Mouse (Mus musculus) testis, adult 2 months (tissue): ENCODE measurements at regions not wholly inside any gene's neighbourhood (a gene's known extent, or its start where the extent isn't known, plus 50 kb on each side); places are given as distances from the start of the nearest gene placed in this dataset.

Experiments used
- CTCF ChIP-seq: fragments of 200-500 bp; IDR thresholded peaks from 2 replicates; pipeline ENCODE4 v1.5.1; 2012; ENCODE audit warnings: low read depth, mild to moderate bottlenecking, inconsistent platforms, low read length, moderate library complexity; ENCODE audit not compliant: control insufficient read depth, insufficient read depth, insufficient replicate concordance
- POLR2A ChIP-seq: fragments of 200-500 bp; IDR thresholded peaks from 2 replicates; pipeline ENCODE4 v1.6.1; 2012; ENCODE audit warnings: low read depth, mild to moderate bottlenecking, inconsistent platforms, low read length, moderate library complexity; ENCODE audit not compliant: control insufficient read depth

GRCm38 (mm10) chr3:41469106-41469505, 86.4 kb upstream of the Jade1 start:
- TF ChIP-seq CTCF (no peak), POLR2A (no peak)
